ENCODE assay signal across 19 mouse cellular contexts in genomic region chr16:19976825-19977224, GRCm38 (mm10). TPM values are rescaled to one million over a fixed set of nuclear protein-coding genes. Genes with fewer than 3 reads are reported as not detected.
DNase-seq lines count a peak whose midpoint lies in the region; ATAC-seq lines count a peak whose summit lies in the region.
"Had no signal": no experiment of that assay in that cellular context is flagged by ENCODE, and none has a peak within 500 bp of the region (broad histone marks: within the 10 kb centered on the region; RNA-seq: fewer than 3 reads in every experiment).

No protein-coding gene starts in this region.

- peaks cover 83% of the 10 kb centered on the region for H3K4me1 ChIP-seq in megakaryocyte, embryonic 14.5 days
- H3K4me1 ChIP-seq: embryonic facial prominence, embryonic 15.5 days; forebrain, embryonic 15.5 days; intestine, embryonic 15.5 days had no signal

- peak; percentile 47 for DNase-seq in CD4-positive, CD25-positive, alpha-beta regulatory T cell, adult 2 months (ENCODE audit: low read depth, low spot score)
- peak; percentile 21 for DNase-seq in T-cell, adult 2 months (ENCODE audit: low spot score)
- peak; percentile 40 for DNase-seq in naive thymus-derived CD4-positive, alpha-beta T cell, adult 2 months (ENCODE audit: low read depth)
- no peak for DNase-seq in testis, postnatal 14 days (ENCODE audit: low spot score)
- DNase-seq in layer of hippocampus, adult 11-12 months (ENCODE audit: low spot score) = no peak
- DNase-seq: adrenal gland, postnatal 10 days; cerebellum, adult 11 months; cerebellum, adult 8-10 months; cerebellum, postnatal 14 days; embryo, embryonic 11 days; heart, postnatal 14 days; kidney, adult 18-20 months had no signal

- H3K9me3 ChIP-seq in megakaryocyte, embryonic 14.5 days = 0 out of 2 replicates have a peak, but pooled peaks cover 4% of the 10 kb centered on the region
- H3K9me3 ChIP-seq: embryonic facial prominence, embryonic 15.5 days; forebrain, embryonic 15.5 days; intestine, embryonic 15.5 days had no signal

- peak overlapping the region; percentile 79 for H3K4me3 ChIP-seq in megakaryocyte, embryonic 14.5 days (replicated peaks)
- H3K4me3 ChIP-seq: embryonic facial prominence, embryonic 15.5 days; forebrain, embryonic 15.5 days; heart, embryonic 13.5 days; intestine, embryonic 15.5 days had no signal

- peaks cover 93% of the 10 kb centered on the region for H3K36me3 ChIP-seq in megakaryocyte, embryonic 14.5 days (replicated peaks; ENCODE audit: low read length)
- H3K36me3 ChIP-seq: embryonic facial prominence, embryonic 15.5 days; forebrain, embryonic 15.5 days; intestine, embryonic 15.5 days had no signal

- no peaks in the 10 kb centered on the region for H3K27me3 ChIP-seq in megakaryocyte, embryonic 14.5 days (replicated peaks)
- H3K27me3 ChIP-seq: embryonic facial prominence, embryonic 15.5 days; forebrain, embryonic 15.5 days; heart, embryonic 13.5 days; intestine, embryonic 15.5 days had no signal

- no peak for ATAC-seq in megakaryocyte, adult 5-6 weeks (ENCODE audit: poor library complexity, severe bottlenecking)
- ATAC-seq: forebrain, embryonic 15.5 days; hindbrain, embryonic 16.5 days; intestine, embryonic 15.5 days had no signal

RNA-seq across cellular contexts. Expression of gene Klhl6, which starts 6.0 kb away (rescaled TPM):
- 1.6 and 16.0 TPM in 2 replicates for polyA plus RNA-seq in megakaryocyte, embryonic 14.5 days (2012; ENCODE audit: insufficient read depth, low replicate concordance)
- total RNA-seq in megakaryocyte, adult 5-6 weeks (2015) = 68.4 and 71.2 TPM in 2 replicates
- 106 and 107 TPM in 2 replicates for total RNA-seq in megakaryocyte, adult 5-6 weeks (2017)

Comparison
In these comparisons a context has a peak if more than half of its experiments do, and no peak if none do; other contexts are left out.
1. DNase-seq: peak in CD4-positive, CD25-positive, alpha-beta regulatory T cell, adult 2 months (single experiment), T-cell, adult 2 months (single experiment) and naive thymus-derived CD4-positive, alpha-beta T cell, adult 2 months (single experiment); none in testis, postnatal 14 days (single experiment) and layer of hippocampus, adult 11-12 months (single experiment).